Mouse (Mus musculus): ENCODE results near the gene Card19.
A peak's percentile ranks its signal among the peaks of the same experiment; 100 is the strongest.

Gene Card19

GRCm38 (mm10) chr13:49194811-49195210 lies 21.0 kb downstream of the Card19 start:
- ATAC-seq (ENCODE audit: low TSS enrichment): no peak

DNA sequence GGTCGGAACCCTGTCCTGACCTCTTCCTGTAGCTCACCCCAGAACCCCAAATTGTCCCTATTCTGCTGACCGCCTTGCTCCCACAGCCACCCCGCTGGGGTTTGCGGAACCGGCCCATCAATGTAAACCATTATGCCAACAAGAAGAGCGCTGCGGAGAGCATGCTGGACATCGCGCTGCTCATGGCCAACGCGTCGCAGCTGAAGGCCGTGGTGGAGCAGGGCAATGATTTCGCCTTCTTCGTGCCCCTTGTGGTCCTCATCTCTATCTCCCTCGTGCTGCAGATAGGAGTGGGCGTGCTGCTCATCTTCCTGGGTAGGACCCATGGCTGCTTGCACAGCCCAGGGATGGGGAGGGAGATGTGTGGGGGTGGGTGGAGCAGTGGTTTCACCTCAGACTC lies 22.2 kb downstream of the Card19 start:
- no peak for ATAC-seq (ENCODE audit: low TSS enrichment)

- ATAC-seq (ENCODE audit: low TSS enrichment): no peak
Observed at GRCm38 (mm10) chr13:49192156-49192855, 23.5 kb downstream of the Card19 start.

DNA sequence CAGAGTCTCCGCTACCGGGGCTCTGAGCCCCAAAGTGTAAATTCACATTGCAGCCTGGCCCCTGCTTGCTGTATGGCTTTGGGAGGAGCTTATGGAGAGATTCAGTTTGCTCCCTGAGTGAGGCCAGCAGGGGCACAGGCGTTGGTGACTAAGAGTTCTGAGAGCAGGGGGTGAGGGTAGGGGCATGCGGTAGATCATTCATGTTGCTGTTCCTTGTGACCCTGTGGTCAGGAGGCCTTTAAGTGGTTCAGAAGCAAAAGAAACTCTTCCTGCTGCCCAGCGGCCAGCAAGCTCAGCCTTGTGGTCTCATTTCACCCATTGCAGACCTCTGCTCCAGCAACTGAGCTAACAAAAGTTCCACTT lies 24.2 kb downstream of the Card19 start:
- no peak for ATAC-seq (ENCODE audit: low TSS enrichment)

DNA sequence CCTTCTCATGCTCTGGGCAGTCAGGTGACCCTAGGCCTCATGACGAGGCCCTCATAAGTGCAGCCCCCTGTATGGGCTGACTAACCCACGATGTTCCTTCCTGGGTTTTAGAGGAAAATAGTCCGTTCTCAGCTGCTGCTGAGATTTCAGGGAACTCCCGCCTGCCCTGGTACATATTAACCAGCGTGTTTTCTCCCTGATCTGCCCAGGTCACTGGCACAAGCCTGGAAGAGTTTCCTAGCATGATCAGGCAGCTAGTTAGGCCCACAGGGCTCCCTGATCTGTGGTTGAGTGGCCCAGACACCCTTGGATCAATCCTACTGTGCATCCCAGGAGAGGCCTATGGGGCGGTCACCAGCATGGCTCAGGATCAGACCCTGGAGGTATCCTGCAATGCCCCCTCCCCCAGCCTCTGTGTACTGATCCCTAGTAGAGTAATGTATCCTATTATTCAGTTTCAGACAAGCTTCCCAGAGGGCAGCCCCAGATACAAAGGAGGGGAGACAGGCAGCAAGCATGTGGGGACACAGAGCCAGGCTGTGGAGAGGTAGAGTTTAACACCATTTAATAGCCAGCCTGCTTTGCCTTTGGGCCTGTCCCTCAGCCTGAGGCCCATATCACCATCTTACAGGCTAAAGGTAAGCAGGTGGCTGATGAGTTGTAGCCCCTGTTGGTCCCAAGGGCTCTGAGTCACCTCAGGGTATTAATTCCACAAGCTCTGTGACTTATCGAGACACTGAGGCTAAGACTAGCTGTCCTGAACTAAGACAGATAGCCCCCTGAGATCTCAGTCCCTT lies 24.8 kb downstream of the Card19 start:
- ATAC-seq (ENCODE audit: low TSS enrichment): no peak

DNA sequence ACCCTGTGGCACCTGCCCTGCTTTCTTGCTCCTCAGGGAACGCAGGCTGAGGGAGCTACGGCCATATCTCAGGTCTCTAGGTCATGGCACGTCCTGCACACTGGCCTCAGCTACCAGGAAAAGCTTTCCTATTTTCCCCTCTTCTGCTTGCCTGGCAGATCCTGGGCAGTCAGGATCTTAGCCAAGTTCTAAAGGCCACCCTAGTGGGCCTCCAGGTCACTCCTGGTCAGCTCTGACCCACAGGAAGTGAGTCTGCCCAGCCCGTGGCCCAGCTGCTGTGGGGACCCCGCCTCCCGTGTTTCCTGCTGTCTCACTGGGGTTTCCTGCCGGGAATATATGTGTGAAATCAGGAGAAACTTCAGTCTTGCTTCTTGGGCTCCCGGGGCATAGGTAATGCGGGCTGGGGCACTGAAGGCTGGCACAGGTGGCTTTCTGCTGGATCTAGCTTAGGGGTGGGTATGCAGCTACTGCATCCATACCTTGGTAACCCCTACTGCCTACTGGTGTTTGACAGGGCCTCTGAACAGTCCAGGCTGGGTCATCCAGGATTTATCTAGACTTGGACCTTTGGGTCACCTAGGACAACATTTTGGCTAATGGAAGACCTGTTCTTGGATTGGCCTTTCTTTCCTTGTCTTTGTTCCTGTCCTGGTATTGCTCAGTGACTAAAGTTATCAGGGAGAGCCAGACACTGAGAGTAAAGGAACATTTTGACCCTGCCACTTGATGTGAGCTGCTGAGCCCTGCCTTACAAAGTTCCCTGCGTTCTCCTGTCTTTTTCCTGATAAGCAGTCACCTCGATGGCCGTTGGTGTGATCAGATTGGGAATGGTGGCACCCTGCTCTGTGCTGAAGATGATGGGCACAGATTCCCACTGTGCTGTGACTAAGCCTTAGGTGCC lies 25.6 kb downstream of the Card19 start:
- no peak for ATAC-seq (ENCODE audit: low TSS enrichment)

DNA sequence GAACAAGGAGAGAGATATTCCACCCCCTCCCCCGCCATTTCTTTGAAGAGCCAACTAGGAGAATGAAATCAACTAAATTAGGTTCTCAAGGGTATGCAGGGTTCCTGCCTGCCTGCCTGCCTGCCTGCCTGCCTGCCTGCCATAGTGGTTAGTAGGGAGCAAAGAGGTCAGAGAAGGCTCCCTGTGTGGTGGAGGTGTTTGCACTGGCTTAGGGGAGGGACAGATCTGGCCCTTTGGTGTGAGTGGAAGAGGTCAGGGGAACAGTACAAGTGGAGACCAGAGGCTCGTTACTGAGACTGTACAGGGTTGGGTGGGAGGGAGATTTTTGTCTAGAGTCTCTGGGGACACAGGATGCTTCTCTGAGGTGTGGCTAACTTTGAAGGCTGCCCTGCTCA lies 26.9 kb downstream of the Card19 start:
- ATAC-seq (ENCODE audit: low TSS enrichment): no peak

- ATAC-seq (ENCODE audit: low TSS enrichment): no peak
Observed at GRCm38 (mm10) chr13:49188219-49188965, 27.4 kb downstream of the Card19 start.

DNA sequence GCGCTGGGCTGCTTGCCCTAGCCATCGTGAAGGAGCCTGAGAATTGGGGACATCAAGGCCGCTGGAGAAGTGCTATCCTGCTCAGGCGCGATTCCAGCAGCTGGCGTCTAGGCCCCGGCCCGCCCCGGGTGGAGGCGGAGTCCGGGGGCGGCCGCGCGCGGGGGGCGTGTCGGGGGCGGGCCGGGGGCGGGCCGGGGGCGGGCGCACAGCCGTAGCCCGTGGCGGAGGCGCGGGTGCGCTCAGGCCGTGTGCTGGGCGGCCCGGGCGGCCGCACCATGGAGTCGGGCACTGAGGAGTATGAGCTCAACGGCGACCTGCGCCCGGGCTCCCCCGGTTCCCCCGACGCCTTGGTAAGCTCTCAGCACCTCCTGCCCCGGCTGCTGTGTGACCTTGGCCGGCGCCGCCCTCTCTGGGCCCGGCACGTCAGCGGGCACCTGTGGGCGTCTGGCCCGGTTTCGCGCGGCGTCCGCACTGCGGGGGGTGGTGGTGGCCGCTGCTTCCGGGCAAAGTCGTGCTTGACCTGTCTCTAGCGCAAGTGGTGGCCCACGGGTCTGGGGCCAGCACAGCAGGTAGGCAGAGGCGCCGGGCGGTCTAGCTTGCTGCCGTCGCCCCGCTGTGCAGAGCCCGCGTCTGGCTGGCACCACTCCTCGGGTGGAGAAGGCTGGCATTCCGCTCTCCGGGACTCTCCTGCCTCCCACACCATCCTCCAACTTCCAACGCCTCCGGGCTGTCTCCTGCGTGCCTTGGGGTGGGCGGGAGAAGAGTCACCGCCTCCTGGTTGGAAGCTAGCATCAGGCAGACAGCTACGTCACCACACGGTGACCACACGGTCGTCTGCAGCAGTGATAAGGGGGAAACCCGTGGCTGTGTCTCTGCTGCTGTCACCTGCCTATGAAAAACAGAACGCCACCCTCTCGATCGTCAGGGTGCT lies 28.3 kb downstream of the Card19 start, which contains the start of gene Ninj1:
Gene Ninj1, plus strand, starts transcription at position 198 of the 931 bp plus-strand sequence.
- ATAC-seq (ENCODE audit: low TSS enrichment): peak; percentile 67

DNA sequence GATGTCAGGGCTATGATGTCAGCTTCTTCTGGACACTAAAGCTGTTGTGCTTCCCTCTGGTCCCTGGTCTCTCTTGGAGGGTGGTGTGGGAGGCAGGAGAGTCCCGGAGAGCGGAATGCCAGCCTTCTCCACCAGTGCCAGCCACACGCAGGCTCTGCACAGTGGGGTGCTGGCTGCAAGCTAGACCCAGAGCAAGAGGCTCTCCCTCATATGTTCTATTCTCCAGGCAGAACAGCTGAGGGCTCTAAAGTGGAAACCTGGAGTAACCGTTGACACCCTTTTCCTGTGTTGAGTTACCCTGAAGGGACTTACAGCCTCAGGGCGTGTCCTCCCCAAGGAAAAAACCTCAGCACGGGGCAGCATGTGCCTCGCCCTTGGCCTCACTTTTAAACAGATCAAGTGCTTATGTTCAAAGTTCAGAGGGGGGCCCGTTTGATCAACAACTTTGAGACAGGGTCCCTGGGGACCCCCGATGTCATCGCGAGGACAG lies 29.0 kb downstream of the Card19 start:
- ATAC-seq (ENCODE audit: low TSS enrichment): no peak; the same call in 1 of the 2 replicates

GRCm38 (mm10) chr13:49183646-49184045 lies 32.2 kb downstream of the Card19 start:
- ATAC-seq (ENCODE audit: low TSS enrichment): no peak

GRCm38 (mm10) chr13:49183161-49183560 lies 32.7 kb downstream of the Card19 start:
- no peak for ATAC-seq (ENCODE audit: low TSS enrichment)

DNA sequence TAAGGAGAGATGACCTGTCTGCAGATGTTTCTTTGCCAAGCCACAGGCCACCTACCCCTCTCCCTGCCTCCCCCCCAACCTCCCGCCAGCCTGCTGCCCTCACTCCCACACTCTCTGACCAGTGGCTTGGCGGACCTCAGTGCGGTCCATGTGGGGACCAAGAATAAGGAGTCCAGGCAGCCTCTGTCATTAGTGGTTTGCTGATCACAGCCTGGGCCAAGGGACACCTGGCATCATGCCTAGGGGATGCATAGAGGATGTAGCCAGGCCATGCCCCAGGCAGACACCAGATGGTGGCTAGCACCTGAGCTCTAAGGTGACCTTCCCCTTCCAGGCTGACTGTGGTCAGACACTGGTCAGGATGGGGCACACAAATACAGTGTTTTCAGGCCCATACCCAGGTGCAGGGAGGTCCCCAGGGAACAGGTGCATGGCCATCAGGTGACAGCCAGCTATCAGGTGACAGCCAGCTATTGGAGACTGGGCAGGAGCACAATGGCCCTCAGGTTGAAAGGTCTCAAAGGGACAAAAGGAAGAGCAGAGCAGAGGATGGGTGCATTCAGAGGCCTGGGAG lies 34.3 kb downstream of the Card19 start:
- no peak for ATAC-seq (ENCODE audit: low TSS enrichment)

- ATAC-seq (ENCODE audit: low TSS enrichment): no peak
Observed at GRCm38 (mm10) chr13:49180691-49181090, 35.1 kb downstream of the Card19 start.

GRCm38 (mm10) chr13:49180274-49180673 lies 35.6 kb downstream of the Card19 start:
- no peak for ATAC-seq (ENCODE audit: low TSS enrichment)

GRCm38 (mm10) chr13:49178839-49179585 lies 36.8 kb downstream of the Card19 start:
- peak; percentile 53 for ATAC-seq (ENCODE audit: low TSS enrichment)

- no peak for ATAC-seq (ENCODE audit: low TSS enrichment)
Observed at GRCm38 (mm10) chr13:49175509-49175908, 40.3 kb downstream of the Card19 start.

DNA sequence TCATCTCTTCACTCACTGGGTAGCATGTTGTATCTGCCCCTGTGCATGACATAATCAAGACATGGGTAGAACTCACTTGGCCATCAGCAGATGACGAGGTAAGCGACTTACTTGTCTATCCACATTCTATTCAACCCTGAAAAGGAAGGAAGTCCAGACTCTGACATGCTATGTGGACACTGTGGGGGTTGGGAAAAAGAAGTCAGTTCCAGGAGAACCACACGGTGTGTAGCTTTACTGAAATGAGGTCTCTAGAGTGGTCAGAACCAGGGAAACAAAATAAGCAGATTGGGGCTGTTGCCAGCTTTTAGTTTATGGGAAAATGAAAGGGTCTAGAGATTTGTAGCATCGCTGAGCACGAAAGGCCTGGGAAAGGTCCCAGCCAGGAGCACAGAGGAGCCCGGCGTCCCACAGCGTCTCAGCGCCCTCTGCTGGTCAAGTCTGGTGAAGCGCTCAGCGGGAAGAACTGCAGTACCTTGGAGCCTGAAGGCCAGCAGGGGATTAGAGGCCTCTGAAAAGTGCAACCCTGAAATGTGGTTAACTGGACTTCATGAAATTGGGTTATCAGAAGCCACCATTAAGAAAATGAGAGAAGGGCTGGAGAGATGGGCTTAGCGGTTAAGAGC lies 42.8 kb downstream of the Card19 start:
- ATAC-seq (ENCODE audit: low TSS enrichment): peak; percentile 56

GRCm38 (mm10) chr13:49172335-49172734 lies 43.5 kb downstream of the Card19 start:
- ATAC-seq (ENCODE audit: low TSS enrichment): peak; percentile 65

Measured in frontal cortex, adult (tissue).